Mouse (Mus musculus) thymus, adult 2 months (tissue): ENCODE measurements at regions not wholly inside any gene's neighbourhood (a gene's known extent, or its start where the extent isn't known, plus 50 kb on each side); places are given as distances from the start of the nearest gene placed in this dataset.

ENCODE experiments used
- DNase-seq: peaks from one replicate; pipeline ENCODE4 v3.0.0; 2021
- H3K27ac ChIP-seq: fragments of 200-500 bp; 2 replicates; pipeline ENCODE4 v1.5.1; 2012; ENCODE audit warnings: low read length, control low read depth; ENCODE audit not compliant: control insufficient read depth, insufficient read depth
- H3K27me3 ChIP-seq: fragments of 200-500 bp; 2 replicates; pipeline ENCODE4 v1.6.1; 2012; ENCODE audit warnings: mild to moderate bottlenecking, low read length, moderate library complexity, mixed read lengths; ENCODE audit not compliant: control insufficient read depth, insufficient read depth
- H3K36me3 ChIP-seq: fragments of 200-500 bp; 2 replicates; pipeline ENCODE4 v1.6.1; 2012; ENCODE audit warnings: mild to moderate bottlenecking, low read length, moderate library complexity; ENCODE audit not compliant: control insufficient read depth, insufficient read depth
- H3K4me1 ChIP-seq: fragments of 200-500 bp; replicated peaks from 2 replicates; pipeline ENCODE4 v1.6.1; 2012; ENCODE audit warnings: low read length; ENCODE audit not compliant: control insufficient read depth, insufficient read depth
- H3K4me3 ChIP-seq: fragments of 200-500 bp; 2 replicates; pipeline ENCODE4 v1.5.1; 2012; ENCODE audit warnings: mild to moderate bottlenecking, low read length, control low read depth, moderate library complexity; ENCODE audit not compliant: control insufficient read depth, insufficient read depth
- CTCF ChIP-seq: fragments of 200-500 bp; IDR thresholded peaks from 2 replicates; pipeline ENCODE4 v1.5.1; 2012; ENCODE audit warnings: mild to moderate bottlenecking, control low read depth, low read length, moderate library complexity, borderline replicate concordance; ENCODE audit not compliant: control insufficient read depth, poor library complexity, insufficient read depth; ENCODE audit errors: extremely low read depth
- POLR2A ChIP-seq: fragments of 200-500 bp; IDR thresholded peaks from 2 replicates; pipeline ENCODE4 v1.6.1; 2012; ENCODE audit warnings: mild to moderate bottlenecking, low read length, control low read depth, moderate library complexity; ENCODE audit not compliant: control insufficient read depth, poor library complexity, insufficient read depth; ENCODE audit errors: extremely low read depth
- WGBS: fragments of 180-500 bp; shearing (Covaris S2); methylation state at CpG from one replicate; pipeline ENCODE4 v1.1.7; 2018; 5-methylcytosine and 5-hydroxymethylcytosine counted together

GRCm38 (mm10) chr12:21503250-21503649 is 85.8 kb upstream of the Ywhaq start:
- Histone ChIP-seq H3K27me3 (no peaks in the 10 kb centered on the region), H3K27ac (no peak overlapping the region), H3K4me1 (no peaks in the 10 kb centered on the region), H3K36me3 (no peaks in the 10 kb centered on the region), H3K4me3 (no peak overlapping the region)
- TF ChIP-seq CTCF, result no peak
- TF ChIP-seq POLR2A, result no peak
- DNase-seq, result no peak
- 92% methylated on average over 4 of the region's 4 CpGs for WGBS

GRCm38 (mm10) chr12:21496974-21497373 is 79.5 kb upstream of the Ywhaq start:
- DNase-seq, result no peak
- WGBS, result 96% methylated on average over 5 of the region's 5 CpGs
- TF ChIP-seq POLR2A (no peak), CTCF (no peak)

GRCm38 (mm10) chr12:21495511-21495910 is 78.1 kb upstream of the Ywhaq start:
- Histone ChIP-seq H3K4me1 (no peaks in the 10 kb centered on the region), H3K4me3 (no peak overlapping the region), H3K36me3 (no peaks in the 10 kb centered on the region), H3K27me3 (no peaks in the 10 kb centered on the region), H3K27ac (no peak overlapping the region)
- TF ChIP-seq POLR2A, result no peak
- TF ChIP-seq CTCF, result no peak
- WGBS, result 95% methylated on average over 6 of the region's 6 CpGs
- DNase-seq, result no peak

More at GRCm38 (mm10) chr12:21496974-21497373, 79.5 kb upstream of the Ywhaq start:
- no peaks in the 10 kb centered on the region for H3K4me1 ChIP-seq
- no peaks in the 10 kb centered on the region for H3K27me3 ChIP-seq
- no peak overlapping the region for H3K27ac ChIP-seq
- no peak overlapping the region for H3K4me3 ChIP-seq
- no peaks in the 10 kb centered on the region for H3K36me3 ChIP-seq

- no peak overlapping the region for H3K4me3 ChIP-seq
- WGBS, result 77% methylated on average over 3 of the region's 3 CpGs
- no peak overlapping the region for H3K27ac ChIP-seq
- H3K36me3 ChIP-seq, result no peaks in the 10 kb centered on the region
- H3K4me1 ChIP-seq, result no peaks in the 10 kb centered on the region
- TF ChIP-seq POLR2A, result no peak
- no peak for TF ChIP-seq CTCF
- no peak for DNase-seq
- H3K27me3 ChIP-seq, result no peaks in the 10 kb centered on the region
Measured at GRCm38 (mm10) chr12:21493471-21493870, 76.0 kb upstream of the Ywhaq start.

- no peak overlapping the region for H3K27ac ChIP-seq
- WGBS, result 90% methylated on average over 8 of the region's 8 CpGs
- no peak for TF ChIP-seq POLR2A
- no peak for TF ChIP-seq CTCF
- no peaks in the 10 kb centered on the region for H3K4me1 ChIP-seq
- no peak overlapping the region for H3K4me3 ChIP-seq
- H3K27me3 ChIP-seq, result no peaks in the 10 kb centered on the region
- no peak for DNase-seq
- H3K36me3 ChIP-seq, result no peaks in the 10 kb centered on the region
Measured at GRCm38 (mm10) chr12:21492549-21493291, 75.3 kb upstream of the Ywhaq start.

- WGBS, result 92% methylated on average over 2 of the region's 2 CpGs
Measured at GRCm38 (mm10) chr12:21481644-21482043, 64.2 kb upstream of the Ywhaq start.

GRCm38 (mm10) chr12:21480226-21480625 is 62.8 kb upstream of the Ywhaq start:
- WGBS, result 2% methylated on average over 2 of the region's 2 CpGs
- Histone ChIP-seq H3K27me3 (no peaks in the 10 kb centered on the region), H3K27ac (no peak overlapping the region), H3K4me1 (no peaks in the 10 kb centered on the region), H3K36me3 (no peaks in the 10 kb centered on the region), H3K4me3 (no peak overlapping the region)
- DNase-seq, result no peak
- TF ChIP-seq POLR2A (no peak), CTCF (no peak)

More at GRCm38 (mm10) chr12:21481644-21482043, 64.2 kb upstream of the Ywhaq start:
- Histone ChIP-seq H3K27me3 (no peaks in the 10 kb centered on the region), H3K4me3 (no peak overlapping the region), H3K36me3 (no peaks in the 10 kb centered on the region), H3K4me1 (no peaks in the 10 kb centered on the region), H3K27ac (no peak overlapping the region)
- no peak for DNase-seq
- no peak for TF ChIP-seq POLR2A
- TF ChIP-seq CTCF, result no peak
